Mouse (Mus musculus) left cerebral cortex, postnatal 10 days (tissue): ENCODE data around the gene Casc1. TPM values are rescaled to one million over a fixed set of nuclear protein-coding genes. Genes with fewer than 3 reads are reported as not detected.
"Not testable (repeated sequence)": the region's sequence is repeated elsewhere in the genome, so short reads cannot be mapped to it uniquely, and the experiment has no call there.

Source experiments
- DNase-seq, 2 experiments: peaks; one replicate each; pipeline ENCODE4 v3.0.0; 2021 to 2022; ENCODE audit warnings: low spot score in 2 of 2, mixed read lengths in 1 of 2; ENCODE audit errors: extremely low spot score in 1 of 2
- intact Hi-C: fragments of 180-260 bp; cut with DNase I; formaldehyde crosslinking; loops from one replicate; pipeline ENCODE4 v1.15.1; 2025
- total RNA-seq, 2 experiments: library from RNA; stranded (reverse); gene quantifications; 2 replicates each; pipeline ENCODE4 v1.2.3; 2021

Casc1 gene
- total RNA-seq, 2 experiments from 2014 or later, result 0.77 to 0.85 TPM

GRCm38 (mm10) chr6:145147716-145148115 is 63.1 kb downstream of the Casc1 start:
- DNase-seq, result no peak
- intact Hi-C loops, result no loop called here

GRCm38 (mm10) chr6:145145173-145145572 is 65.6 kb downstream of the Casc1 start:
- no peak for DNase-seq
- intact Hi-C loops, result no loop called here

DNA sequence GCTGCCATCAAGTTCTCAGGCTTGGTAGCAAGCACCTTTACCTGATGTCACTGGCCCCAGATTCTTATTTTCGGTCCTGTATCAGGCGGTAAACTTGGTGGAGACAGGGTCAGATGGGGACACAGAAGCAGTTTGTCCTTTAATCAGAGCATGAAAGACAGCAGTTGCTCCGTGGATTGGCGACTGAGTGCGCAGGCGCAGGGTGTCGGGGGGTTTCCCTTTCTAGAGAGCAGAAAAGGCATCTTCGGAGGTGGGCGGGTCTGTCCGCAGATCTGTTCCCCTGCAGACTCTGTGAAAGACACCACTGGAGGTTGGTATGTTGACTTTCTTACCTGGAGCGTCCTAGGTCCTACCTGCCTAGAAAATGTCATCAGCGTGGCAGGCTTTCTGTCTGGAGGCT is 69.0 kb downstream of the Casc1 start:
- intact Hi-C loops, result no loop called here
- no peak for DNase-seq

DNA sequence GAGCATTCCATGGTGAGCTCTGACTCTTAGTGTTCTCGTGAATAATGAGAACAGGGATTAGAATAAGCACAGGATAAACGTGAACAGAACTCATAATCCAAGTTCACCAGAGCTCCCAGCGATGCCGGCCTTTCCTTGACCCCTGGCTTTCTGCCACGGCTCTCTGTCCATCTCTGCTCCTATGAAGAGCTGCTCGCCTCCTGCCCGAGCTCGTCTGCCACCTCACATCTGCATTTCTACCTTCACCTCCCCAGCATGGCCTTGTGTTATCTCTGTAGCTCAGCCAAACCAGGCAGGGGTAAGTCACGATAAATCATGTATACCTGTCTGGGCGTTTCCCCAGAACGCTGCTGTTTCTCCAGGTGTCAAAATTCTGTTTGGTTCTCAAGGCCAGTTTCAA is 70.1 kb downstream of the Casc1 start:
- intact Hi-C loops, result no loop called here
- no peak for DNase-seq

DNA sequence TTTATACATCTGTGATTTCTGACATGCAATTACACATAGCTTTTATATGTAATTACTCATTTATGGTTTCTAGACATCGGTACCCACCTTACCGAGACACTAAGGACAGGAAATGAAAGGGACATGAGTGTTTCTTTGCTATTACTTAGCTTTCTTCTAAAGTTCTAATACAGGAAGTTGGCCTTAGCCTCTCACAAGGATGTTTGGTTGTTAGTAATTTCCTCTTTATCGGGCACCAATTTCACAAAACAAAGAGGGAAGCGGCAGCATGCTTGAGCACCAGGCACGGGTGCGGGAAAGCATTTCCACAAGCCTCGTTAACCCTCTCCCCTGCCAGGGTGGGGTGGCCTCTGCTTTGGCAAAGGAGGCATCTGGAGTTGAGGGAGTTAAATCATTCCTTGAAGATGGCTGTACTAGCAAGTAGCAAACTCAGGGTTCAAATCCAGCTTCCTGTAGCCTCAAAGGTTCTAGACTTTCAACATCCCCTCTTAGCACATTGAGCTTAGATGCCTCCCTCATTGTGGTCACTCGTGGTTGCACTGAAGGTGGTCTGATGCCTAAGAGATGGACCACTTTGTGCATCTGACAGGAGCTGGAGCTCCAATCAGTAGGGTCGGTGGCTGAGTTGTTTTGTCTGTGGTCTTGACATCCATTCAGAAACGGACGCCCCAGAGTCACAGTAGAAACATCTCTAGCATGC is 70.9 kb downstream of the Casc1 start:
- intact Hi-C loops, result no loop called here
- no peak for DNase-seq

- intact Hi-C loops, result no loop called here
- no peak for DNase-seq
Measured at GRCm38 (mm10) chr6:145139236-145139635, 71.6 kb downstream of the Casc1 start.

GRCm38 (mm10) chr6:145136831-145137230 is 74.0 kb downstream of the Casc1 start:
- DNase-seq, result no peak
- intact Hi-C loops, result no loop called here

DNA sequence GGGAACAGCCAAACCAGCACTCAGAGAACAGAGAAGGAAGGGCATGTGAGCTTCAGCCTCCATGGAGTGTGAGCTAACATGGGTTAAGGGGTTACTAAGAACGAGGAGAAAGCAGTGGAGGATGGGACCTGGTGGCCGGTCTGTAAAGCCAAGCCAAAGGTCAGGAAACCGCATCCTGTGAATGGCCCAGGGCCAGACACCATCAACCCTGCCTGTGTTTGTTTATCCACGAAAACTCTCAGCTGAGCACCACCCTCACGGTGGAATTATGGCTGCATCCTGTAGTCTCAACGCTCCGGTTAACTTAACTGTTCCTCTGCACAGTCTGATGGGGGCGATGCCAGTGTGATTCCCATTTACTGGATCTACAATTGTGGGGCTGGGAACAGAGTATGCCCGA is 75.0 kb downstream of the Casc1 start:
- DNase-seq, result peak in 1 of 2 experiments; percentile 62
- intact Hi-C loops, result no loop called here

GRCm38 (mm10) chr6:145135295-145135694 is 75.5 kb downstream of the Casc1 start:
- intact Hi-C loops, result no loop called here
- DNase-seq, result no peak

GRCm38 (mm10) chr6:145132969-145133368 is 77.8 kb downstream of the Casc1 start:
- intact Hi-C loops, DNase-seq: not testable (repeated sequence)

DNA sequence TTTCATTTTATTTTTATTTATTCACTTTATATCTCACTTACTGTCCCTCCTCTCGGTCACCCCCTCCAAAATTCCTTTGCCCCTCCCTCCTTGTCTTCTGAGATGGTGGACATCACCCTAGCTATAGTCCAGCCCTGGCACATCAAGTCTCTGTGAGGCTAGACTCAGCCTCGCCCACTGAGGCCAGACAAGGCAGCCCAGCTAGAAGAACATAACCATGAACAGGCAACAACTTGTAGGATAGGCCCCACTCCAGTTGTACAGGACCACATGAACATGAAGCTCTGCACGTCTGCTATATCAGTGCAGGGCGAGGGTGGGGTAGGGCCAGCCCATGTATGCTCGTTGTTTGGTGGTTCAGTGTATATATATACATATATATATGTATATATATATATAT is 78.8 kb downstream of the Casc1 start:
- no peak for DNase-seq
- intact Hi-C loops, result no loop called here

DNA sequence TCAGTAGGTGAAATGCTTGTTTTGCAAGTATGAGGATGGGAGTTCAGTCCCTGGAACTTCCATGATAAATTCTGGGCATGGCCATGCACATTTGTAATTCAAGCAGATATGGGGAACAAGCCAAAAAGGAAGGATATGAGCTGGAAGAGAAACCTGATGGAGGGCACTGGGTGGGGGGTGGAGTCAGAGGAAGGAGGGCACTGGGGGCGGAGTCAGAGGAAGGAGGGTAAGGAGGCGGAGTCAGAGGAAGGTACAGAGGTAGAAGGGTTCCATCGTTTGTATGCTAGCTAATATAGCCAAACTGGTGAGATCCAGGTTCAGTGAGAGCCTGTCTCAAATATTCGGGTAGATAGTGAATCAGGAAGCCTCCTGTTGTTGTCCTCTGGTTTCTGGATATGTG is 81.2 kb downstream of the Casc1 start:
- intact Hi-C loops, result no loop called here
- DNase-seq, result no peak

DNA sequence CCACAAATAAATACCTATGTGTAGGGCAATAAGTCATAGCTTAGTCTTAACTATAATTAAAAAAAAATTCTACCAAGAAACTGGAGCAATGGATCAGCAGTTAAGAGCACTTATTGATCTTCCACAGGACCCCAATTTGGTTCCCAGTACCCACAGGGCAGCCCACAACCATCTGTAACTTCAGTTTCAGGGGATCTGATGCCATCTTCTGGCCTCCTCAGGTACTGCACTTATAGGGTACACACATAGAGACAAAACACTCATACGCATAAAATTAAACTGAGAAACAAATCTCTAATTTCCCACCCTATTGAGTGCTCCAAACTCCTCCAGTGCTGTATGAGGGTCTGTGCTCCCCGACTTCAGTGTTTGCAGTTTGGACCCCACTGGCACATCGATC is 83.2 kb downstream of the Casc1 start:
- no peak for DNase-seq
- intact Hi-C loops, result no loop called here

DNA sequence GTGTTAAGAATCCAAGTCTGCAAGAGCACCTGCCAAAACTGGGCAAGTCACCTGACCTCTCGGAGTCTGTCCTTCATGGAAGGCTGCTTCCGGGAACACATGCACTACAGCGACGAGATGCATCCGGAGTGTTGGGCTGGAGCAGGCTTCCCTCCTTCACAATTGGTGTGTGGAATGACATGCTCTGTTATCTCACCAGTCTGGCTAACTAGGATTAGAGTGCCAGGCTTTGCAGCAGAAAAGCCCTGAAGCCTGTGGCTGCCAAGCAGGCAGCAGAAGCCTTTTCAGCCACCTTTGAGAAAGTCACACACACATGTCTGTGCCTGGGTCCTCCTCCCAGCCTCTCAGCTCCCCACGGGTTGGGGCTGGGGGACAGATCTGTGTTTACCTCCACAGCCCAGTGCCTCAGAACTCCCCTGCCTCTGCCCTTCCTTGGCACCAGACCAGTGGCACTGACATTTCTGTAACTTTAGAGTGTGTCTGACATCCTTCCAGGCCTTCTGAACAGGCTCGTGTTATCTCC is 85.2 kb downstream of the Casc1 start:
- intact Hi-C loops, result no loop called here
- no peak for DNase-seq

Other genes with a start within 250 kb of the Casc1 start
- 10 to 100 TPM; 65.1 to 65.9 TPM for gene Bcat1, start 134.8 kb downstream of the Casc1 start, total RNA-seq
- 1 to 10 TPM; 1.5 to 1.9 TPM for gene Lrmp, start 95.4 kb downstream of the Casc1 start, total RNA-seq
- 10 to 100 TPM; 15.5 to 16.3 TPM for gene Etfrf1, start 129 bp upstream of the Casc1 start, total RNA-seq
- 10 to 100 TPM; 86.6 to 88.5 TPM for gene Kras, start 39.2 kb upstream of the Casc1 start, total RNA-seq